Mouse (Mus musculus) neural tube, embryonic 14.5 days (tissue): ENCODE measurements around the gene Gbgt1. TPM values are rescaled to one million over a fixed set of nuclear protein-coding genes. Genes with fewer than 3 reads are reported as not detected.

ENCODE experiments used
- ATAC-seq: fragments of 200-750 bp; cut with Nextera tagmentation; 2 replicates; pipeline ENCODE4 v1.8.0; 2017; ENCODE audit warnings: low read depth, mild to moderate bottlenecking, moderate TSS enrichment, moderate library complexity
- H3K27ac ChIP-seq: fragments of 300-500 bp; sonication (generic); 2 replicates; pipeline ENCODE4 v1.5.1; 2014; ENCODE audit warnings: low read depth, mild to moderate bottlenecking, control low read depth, low read length, moderate library complexity, mixed read lengths
- H3K27me3 ChIP-seq: fragments of 300-500 bp; sonication (generic); 2 replicates; pipeline ENCODE4 v1.6.1; 2014; ENCODE audit warnings: low read length; ENCODE audit not compliant: control insufficient read depth, insufficient read depth
- H3K36me3 ChIP-seq: fragments of 300-500 bp; sonication (generic); 2 replicates; pipeline ENCODE4 v1.6.1; 2014; ENCODE audit warnings: low read length, mixed read lengths; ENCODE audit not compliant: control insufficient read depth, insufficient read depth
- H3K4me1 ChIP-seq: fragments of 300-500 bp; sonication (generic); 2 replicates; pipeline ENCODE4 v1.6.1; 2014; ENCODE audit warnings: low read length; ENCODE audit not compliant: control insufficient read depth, insufficient read depth
- H3K4me2 ChIP-seq: fragments of 300-500 bp; sonication (generic); 2 replicates; pipeline ENCODE4 v1.6.1; 2014; ENCODE audit warnings: mild to moderate bottlenecking, low read depth, low read length, control low read depth
- H3K4me3 ChIP-seq: fragments of 300-500 bp; sonication (generic); 2 replicates; pipeline ENCODE4 v1.5.1; 2014; ENCODE audit warnings: low read depth, low read length, control low read depth, mixed read lengths
- H3K9ac ChIP-seq: fragments of 300-500 bp; sonication (generic); replicated peaks from 2 replicates; pipeline ENCODE4 v1.6.1; 2014; ENCODE audit warnings: low read depth, mild to moderate bottlenecking, control low read depth, low read length, mixed read lengths
- H3K9me3 ChIP-seq: fragments of 300-500 bp; sonication (generic); 2 replicates; pipeline ENCODE4 v1.6.1; 2016; ENCODE audit warnings: low read length; ENCODE audit not compliant: control insufficient read depth
- WGBS: fragments of 180-500 bp; shearing (Covaris S2); extraction: QIAGEN DNeasy Blood & Tissue Kit; methylation state at CpG from one replicate; pipeline ENCODE4 v1.1.7; 2014; 5-methylcytosine and 5-hydroxymethylcytosine counted together
- polyA plus RNA-seq: library from polyadenylated mRNA; unstranded; fragments of >200 nt; fragmentation: Nextera tagmentation; extraction: Ambion mirVana; gene quantifications from 2 replicates; pipeline ENCODE4 v1.2.1, GENCODE M21; 2014

Gene Gbgt1
- polyA plus RNA-seq, 1 experiment from 2014 or later = 0.23 TPM

- 2% methylated on average over 49 of the region's 49 CpGs for WGBS
- peak overlapping the region; percentile 65 for H3K4me2 ChIP-seq
- H3K27me3 ChIP-seq = no peaks in the 10 kb centered on the region
- peak overlapping the region; percentile 47 for H3K4me3 ChIP-seq
- H3K9ac ChIP-seq = peak overlapping the region; percentile 53
- H3K27ac ChIP-seq = peak overlapping the region; percentile 80
- H3K9me3 ChIP-seq = no peaks in the 10 kb centered on the region
- peak; percentile 92 for ATAC-seq
- H3K4me1 ChIP-seq = peaks cover 76% of the 10 kb centered on the region
- no peaks in the 10 kb centered on the region for H3K36me3 ChIP-seq
Measured at GRCm38 (mm10) chr2:28532938-28533771, 36.5 kb downstream of the Gbgt1 start.

- Histone ChIP-seq H3K27ac (peak overlapping the region; percentile 80), H3K9ac (peak overlapping the region; percentile 53), H3K4me2 (peak overlapping the region; percentile 65), H3K27me3 (no peaks in the 10 kb centered on the region), H3K4me3 (peak overlapping the region; percentile 47), H3K9me3 (no peaks in the 10 kb centered on the region), H3K36me3 (no peaks in the 10 kb centered on the region), H3K4me1 (peaks cover 81% of the 10 kb centered on the region)
- ATAC-seq = peak; percentile 7; the same call in 1 of the 2 replicates
- WGBS = 39% methylated on average over 7 of the region's 7 CpGs
Measured at GRCm38 (mm10) chr2:28533901-28534435, 37.3 kb downstream of the Gbgt1 start.

DNA sequence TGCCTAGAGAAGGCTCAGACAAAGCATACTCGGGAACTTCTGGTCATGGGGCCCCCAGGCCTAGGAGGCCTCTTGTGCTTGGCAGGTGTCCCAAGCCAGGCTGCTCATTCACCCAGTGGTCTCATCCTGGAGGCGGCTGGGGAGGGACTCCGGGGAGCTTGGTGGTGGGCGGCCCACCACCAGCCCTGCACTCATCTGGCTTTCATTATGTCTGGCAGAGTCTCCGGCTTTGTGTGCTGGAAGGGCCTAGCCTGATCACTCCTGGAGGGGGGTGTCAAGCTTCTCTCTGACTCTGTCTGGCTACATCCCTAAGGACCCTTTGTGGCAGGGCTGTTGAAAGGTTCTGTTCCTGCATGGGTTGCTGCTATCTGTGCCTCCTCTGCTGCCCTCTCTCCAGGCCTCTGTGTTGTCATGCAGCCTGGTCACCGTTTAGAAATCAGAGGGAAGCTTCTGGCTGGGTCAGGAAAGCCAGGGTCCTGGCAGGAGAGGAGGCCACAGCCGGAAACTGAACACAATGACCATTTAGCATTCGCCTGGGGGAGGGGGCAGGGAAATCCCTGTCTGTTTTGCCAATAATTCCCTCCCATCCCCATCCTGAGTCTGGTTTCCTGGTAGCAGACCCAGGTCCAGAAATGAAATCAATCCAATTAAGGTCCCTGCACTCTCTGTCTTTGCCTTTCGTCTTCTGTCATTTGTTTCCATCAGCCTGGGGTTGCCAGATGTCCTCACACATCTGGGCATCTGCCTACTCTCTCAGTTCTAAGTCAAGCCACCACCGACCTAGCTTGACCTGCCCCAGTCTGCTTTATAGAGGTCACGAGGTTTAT, 38.0 kb downstream of the Gbgt1 start:
- Histone ChIP-seq H3K4me2 (peak overlapping the region; percentile 65), H3K9me3 (no peaks in the 10 kb centered on the region), H3K27me3 (no peaks in the 10 kb centered on the region), H3K4me1 (peaks cover 83% of the 10 kb centered on the region), H3K27ac (peak overlapping the region; percentile 80), H3K36me3 (no peaks in the 10 kb centered on the region), H3K4me3 (peak overlapping the region; percentile 47; the same call in 1 of the 2 replicates), H3K9ac (peak overlapping the region; percentile 47)
- 17% methylated on average over 11 of the region's 11 CpGs for WGBS
- peak; percentile 26; the same call in 1 of the 2 replicates for ATAC-seq

GRCm38 (mm10) chr2:28535263-28535540, 38.5 kb downstream of the Gbgt1 start:
- H3K9me3 ChIP-seq = no peaks in the 10 kb centered on the region
- H3K4me1 ChIP-seq = peaks cover 83% of the 10 kb centered on the region
- peak overlapping the region; percentile 47; the same call in 1 of the 2 replicates for H3K9ac ChIP-seq
- H3K4me2 ChIP-seq = peak overlapping the region; percentile 65
- no peak for ATAC-seq
- no peaks in the 10 kb centered on the region for H3K36me3 ChIP-seq
- 21% methylated on average over 4 of the region's 4 CpGs for WGBS
- peak overlapping the region; percentile 80 for H3K27ac ChIP-seq
- H3K27me3 ChIP-seq = no peaks in the 10 kb centered on the region
- no peak overlapping the region for H3K4me3 ChIP-seq

GRCm38 (mm10) chr2:28535650-28536049, 39.0 kb downstream of the Gbgt1 start:
- H3K27me3 ChIP-seq = no peaks in the 10 kb centered on the region
- H3K9ac ChIP-seq = no peak overlapping the region
- no peak for ATAC-seq
- 23% methylated on average over 7 of the region's 7 CpGs for WGBS
- H3K4me2 ChIP-seq = peak overlapping the region; percentile 65
- no peaks in the 10 kb centered on the region for H3K9me3 ChIP-seq
- peak overlapping the region; percentile 80 for H3K27ac ChIP-seq
- no peak overlapping the region for H3K4me3 ChIP-seq
- peaks cover 81% of the 10 kb centered on the region for H3K4me1 ChIP-seq
- no peaks in the 10 kb centered on the region for H3K36me3 ChIP-seq

GRCm38 (mm10) chr2:28536166-28536565, 39.5 kb downstream of the Gbgt1 start:
- 71% methylated on average over 4 of the region's 4 CpGs for WGBS
- no peaks in the 10 kb centered on the region for H3K27me3 ChIP-seq
- H3K4me3 ChIP-seq = no peak overlapping the region
- H3K9me3 ChIP-seq = no peaks in the 10 kb centered on the region
- no peak overlapping the region for H3K9ac ChIP-seq
- no peak overlapping the region; the same call in 1 of the 2 replicates for H3K27ac ChIP-seq
- no peaks in the 10 kb centered on the region for H3K36me3 ChIP-seq
- peaks cover 76% of the 10 kb centered on the region for H3K4me1 ChIP-seq
- no peak for ATAC-seq
- H3K4me2 ChIP-seq = no peak overlapping the region

- H3K4me2 ChIP-seq = no peak overlapping the region
- no peak for ATAC-seq
- 66% methylated on average over 11 of the region's 11 CpGs for WGBS
- H3K9me3 ChIP-seq = no peaks in the 10 kb centered on the region
- H3K36me3 ChIP-seq = peaks cover 1% of the 10 kb centered on the region
- H3K4me3 ChIP-seq = no peak overlapping the region
- H3K4me1 ChIP-seq = peaks cover 74% of the 10 kb centered on the region
- H3K27ac ChIP-seq = no peak overlapping the region
- no peak overlapping the region for H3K9ac ChIP-seq
- no peaks in the 10 kb centered on the region for H3K27me3 ChIP-seq
Measured at GRCm38 (mm10) chr2:28536766-28537633, 40.3 kb downstream of the Gbgt1 start.

- no peaks in the 10 kb centered on the region for H3K27me3 ChIP-seq
- no peak overlapping the region for H3K4me3 ChIP-seq
- no peak for ATAC-seq
- no peak overlapping the region for H3K27ac ChIP-seq
- H3K9ac ChIP-seq = no peak overlapping the region
- H3K4me2 ChIP-seq = no peak overlapping the region
- H3K36me3 ChIP-seq = peaks cover 7% of the 10 kb centered on the region
- 28% methylated on average over 4 of the region's 4 CpGs for WGBS
- H3K4me1 ChIP-seq = peaks cover 71% of the 10 kb centered on the region
- H3K9me3 ChIP-seq = no peaks in the 10 kb centered on the region
Measured at GRCm38 (mm10) chr2:28537634-28537920, 40.9 kb downstream of the Gbgt1 start.
